Mouse (Mus musculus): Measurements from ENCODE around the gene Map1s.

- TF ChIP-seq EP300 (IDR thresholded peaks at IDR 0.05) (no peak), CTCF (IDR thresholded peaks at IDR 0.05) (no peak)
These were observed 285 bp upstream of the Map1s start for GRCm38 (mm10) chr8:70905463-70905830.
